Mouse (Mus musculus) brain, adult 2 months (tissue): ENCODE measurements at regions not wholly inside any gene's neighbourhood (a gene's known extent, or its start where the extent isn't known, plus 50 kb on each side); places are given as distances from the start of the nearest gene placed in this dataset.

ENCODE experiments used
- DNase-seq: peaks from one replicate; pipeline ENCODE4 v3.0.0; 2011; ENCODE audit warnings: low read depth, low spot score

- no peak for DNase-seq
Measured at GRCm38 (mm10) chr10:111111020-111111419, 53.5 kb upstream of the Osbpl8 start.

- DNase-seq = peak; percentile 80
Measured at GRCm38 (mm10) chr10:111108658-111109633, 55.6 kb upstream of the Osbpl8 start.

GRCm38 (mm10) chr10:111107852-111108251, 56.7 kb upstream of the Osbpl8 start:
- no peak for DNase-seq

- peak; percentile 85 for DNase-seq
Measured at GRCm38 (mm10) chr10:111107387-111107786, 57.2 kb upstream of the Osbpl8 start.

- DNase-seq = no peak
Measured at GRCm38 (mm10) chr10:111106411-111106810, 58.1 kb upstream of the Osbpl8 start.

- no peak for DNase-seq
Measured at GRCm38 (mm10) chr10:111105662-111106061, 58.9 kb upstream of the Osbpl8 start.

- DNase-seq = no peak
Measured at GRCm38 (mm10) chr10:111103512-111103911, 61.0 kb upstream of the Osbpl8 start.

GRCm38 (mm10) chr10:111103086-111103485, 61.5 kb upstream of the Osbpl8 start:
- DNase-seq = peak; percentile 40

GRCm38 (mm10) chr10:111101901-111102761, 62.4 kb upstream of the Osbpl8 start:
- DNase-seq = no peak

- peak; percentile 91 for DNase-seq
Measured at GRCm38 (mm10) chr10:111099812-111100464, 64.6 kb upstream of the Osbpl8 start.

GRCm38 (mm10) chr10:111099059-111099811, 65.3 kb upstream of the Osbpl8 start:
- DNase-seq = no peak

- no peak for DNase-seq
Measured at GRCm38 (mm10) chr10:111097245-111097644, 67.3 kb upstream of the Osbpl8 start.

GRCm38 (mm10) chr10:111096811-111097210, 67.7 kb upstream of the Osbpl8 start:
- no peak for DNase-seq

- no peak for DNase-seq
Measured at GRCm38 (mm10) chr10:111094405-111094804, 70.1 kb upstream of the Osbpl8 start.

GRCm38 (mm10) chr10:111089382-111089781, 75.2 kb upstream of the Osbpl8 start:
- DNase-seq = no peak

- no peak for DNase-seq
Measured at GRCm38 (mm10) chr10:111085561-111085960, 75.6 kb upstream of the Zdhhc17 start.

- no peak for DNase-seq
Measured at GRCm38 (mm10) chr10:111084267-111084780, 74.4 kb upstream of the Zdhhc17 start.

- no peak for DNase-seq
Measured at GRCm38 (mm10) chr10:111083861-111084260, 73.9 kb upstream of the Zdhhc17 start.

GRCm38 (mm10) chr10:111083338-111083737, 73.4 kb upstream of the Zdhhc17 start:
- peak; percentile 35 for DNase-seq

- peak; percentile 60 for DNase-seq
Measured at GRCm38 (mm10) chr10:111080322-111080721, 70.4 kb upstream of the Zdhhc17 start.

GRCm38 (mm10) chr10:111079051-111079450, 69.1 kb upstream of the Zdhhc17 start:
- peak; percentile 63 for DNase-seq
